Mouse (Mus musculus) heart, embryonic 13.5 days (tissue): Measurements from ENCODE around the gene 1110002E22Rik. TPM values are rescaled to one million over a fixed set of nuclear protein-coding genes. Genes with fewer than 3 reads are reported as not detected.

ENCODE experiments used
- ATAC-seq: fragments of 200-750 bp; cut with Nextera tagmentation; 2 replicates; pipeline ENCODE4 v1.8.0; 2017; ENCODE audit warnings: moderate TSS enrichment; ENCODE audit not compliant: insufficient number of reproducible peaks, low FRiP score, low TSS enrichment; ENCODE audit errors: extremely low read depth
- H3K27ac ChIP-seq: fragments of 300-500 bp; sonication (generic); replicated peaks from 2 replicates; pipeline ENCODE4 v1.5.1; 2015; ENCODE audit warnings: moderate library complexity, mild to moderate bottlenecking, inconsistent platforms
- H3K27me3 ChIP-seq: fragments of 300-500 bp; sonication (generic); replicated peaks from 2 replicates; pipeline ENCODE4 v1.6.1; 2015; ENCODE audit warnings: mild to moderate bottlenecking, inconsistent platforms
- H3K36me3 ChIP-seq: fragments of 300-500 bp; sonication (generic); 2 replicates; pipeline ENCODE4 v1.6.1; 2015; ENCODE audit warnings: mild to moderate bottlenecking, inconsistent platforms
- H3K4me1 ChIP-seq: fragments of 300-500 bp; sonication (generic); 2 replicates; pipeline ENCODE4 v1.6.1; 2015; ENCODE audit warnings: inconsistent platforms
- H3K4me2 ChIP-seq: fragments of 300-500 bp; sonication (generic); 2 replicates; pipeline ENCODE4 v1.6.1; 2015; ENCODE audit warnings: inconsistent platforms, mild to moderate bottlenecking, moderate library complexity
- H3K4me3 ChIP-seq: fragments of 300-500 bp; sonication (generic); 2 replicates; pipeline ENCODE4 v1.5.1; 2015; ENCODE audit warnings: moderate library complexity, mild to moderate bottlenecking, inconsistent platforms
- H3K9ac ChIP-seq: fragments of 300-500 bp; sonication (generic); 2 replicates; pipeline ENCODE4 v1.6.1; 2015; ENCODE audit warnings: inconsistent platforms, mild to moderate bottlenecking, moderate library complexity
- H3K9me3 ChIP-seq: fragments of 300-500 bp; sonication (generic); 2 replicates; pipeline ENCODE4 v1.6.1; 2016; ENCODE audit warnings: inconsistent platforms
- WGBS: fragments of 180-500 bp; shearing (Covaris S2); methylation state at CpG from one replicate; pipeline ENCODE4 v1.1.7; 2015; ENCODE audit warnings: mixed read lengths; 5-methylcytosine and 5-hydroxymethylcytosine counted together
- polyA plus RNA-seq: library from polyadenylated mRNA; unstranded; fragments of >200 nt; fragmentation: Nextera tagmentation; extraction: Ambion mirVana; gene quantifications from 2 replicates; pipeline ENCODE4 v1.2.1, GENCODE M21; 2015

Gene 1110002E22Rik
- polyA plus RNA-seq, 1 experiment from 2014 or later, result 9.4 TPM

GRCm38 (mm10) chr3:138110910-138111782 is 46.3 kb downstream of the 1110002E22Rik start:
- Histone ChIP-seq H3K9ac (no peak overlapping the region), H3K36me3 (no peaks in the 10 kb centered on the region), H3K27ac (no peak overlapping the region), H3K4me3 (no peak overlapping the region), H3K27me3 (no peaks in the 10 kb centered on the region), H3K4me1 (no peaks in the 10 kb centered on the region), H3K9me3 (no peaks in the 10 kb centered on the region), H3K4me2 (no peak overlapping the region)
- no peak for ATAC-seq
- 86% methylated on average over 19 of the region's 19 CpGs for WGBS

DNA sequence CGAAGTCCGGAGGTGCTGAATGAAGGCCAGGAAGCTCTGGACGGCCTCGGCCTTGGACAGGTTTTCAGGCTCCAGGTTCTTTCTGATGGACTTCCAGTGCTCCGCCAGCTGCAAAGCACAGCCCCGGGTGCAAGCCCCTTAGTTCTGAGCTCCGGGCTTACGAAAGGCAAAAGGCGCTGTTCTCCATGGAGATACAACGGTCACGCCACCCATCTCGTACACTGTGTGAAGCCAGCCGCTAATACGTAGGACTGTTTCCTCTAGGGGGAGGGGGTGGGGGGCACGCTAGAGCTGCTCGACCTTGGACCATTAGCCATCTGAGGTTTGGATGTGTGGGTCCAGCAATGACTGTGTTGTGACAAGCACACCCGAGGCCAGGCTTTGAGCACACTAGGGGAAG is 49.3 kb downstream of the 1110002E22Rik start:
- WGBS, result 75% methylated on average over 17 of the region's 17 CpGs
- no peak overlapping the region for H3K4me3 ChIP-seq
- no peaks in the 10 kb centered on the region for H3K27me3 ChIP-seq
- H3K4me1 ChIP-seq, result peaks cover 27% of the 10 kb centered on the region
- H3K27ac ChIP-seq, result no peak overlapping the region
- no peak overlapping the region for H3K9ac ChIP-seq
- ATAC-seq, result no peak
- no peaks in the 10 kb centered on the region for H3K9me3 ChIP-seq
- no peaks in the 10 kb centered on the region for H3K36me3 ChIP-seq
- H3K4me2 ChIP-seq, result no peak overlapping the region

- H3K9ac ChIP-seq, result no peak overlapping the region
- no peaks in the 10 kb centered on the region for H3K27me3 ChIP-seq
- no peak overlapping the region for H3K4me3 ChIP-seq
- H3K36me3 ChIP-seq, result no peaks in the 10 kb centered on the region
- H3K4me1 ChIP-seq, result peaks cover 36% of the 10 kb centered on the region
- ATAC-seq, result no peak
- H3K4me2 ChIP-seq, result no peak overlapping the region
- H3K27ac ChIP-seq, result peak overlapping the region; percentile 68
- H3K9me3 ChIP-seq, result no peaks in the 10 kb centered on the region
- 53% methylated on average over 4 of the region's 4 CpGs for WGBS
Measured at GRCm38 (mm10) chr3:138116871-138117270, 52.0 kb downstream of the 1110002E22Rik start.

DNA sequence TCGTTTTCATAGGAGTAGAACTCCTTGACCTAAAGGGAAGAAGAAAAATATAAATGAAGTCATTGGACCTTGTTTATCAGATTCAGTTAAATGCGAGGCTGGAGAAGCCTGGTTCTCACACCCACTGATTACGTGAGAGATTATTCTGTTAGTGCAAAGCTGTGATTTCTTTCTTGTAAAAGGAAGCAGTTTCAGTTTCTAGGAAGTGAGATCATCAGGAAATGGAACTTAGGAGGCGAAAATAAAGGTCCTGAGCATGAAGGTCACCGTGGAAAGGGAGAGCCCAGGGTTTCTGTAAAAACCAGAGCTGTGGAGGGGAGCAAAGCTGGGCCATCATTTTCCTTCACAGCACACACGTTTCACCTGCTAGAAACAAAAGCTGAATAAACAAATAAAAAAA is 53.5 kb downstream of the 1110002E22Rik start:
- H3K4me2 ChIP-seq, result peak overlapping the region; percentile 49

DNA sequence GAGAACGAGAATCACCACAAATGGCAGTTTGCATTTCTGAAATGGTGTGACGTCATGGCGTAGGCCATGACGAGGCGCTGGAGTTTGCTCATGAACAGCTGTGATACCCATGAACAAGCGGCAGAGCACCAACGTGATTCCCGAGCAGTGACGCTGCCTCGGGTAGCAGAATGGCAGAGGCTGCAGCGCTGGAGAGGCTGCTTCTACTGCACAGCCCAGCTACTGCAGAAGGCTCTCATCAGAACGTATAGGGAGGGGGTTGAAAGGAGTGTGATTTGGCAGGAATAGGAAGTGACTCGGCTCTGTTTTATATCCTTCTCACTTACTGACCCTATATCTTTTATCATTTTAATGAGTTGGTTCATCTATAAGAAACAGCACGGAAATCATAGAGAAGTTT is 54.0 kb downstream of the 1110002E22Rik start:
- Histone ChIP-seq H3K27ac (peak overlapping the region; percentile 83), H3K4me2 (peak overlapping the region; percentile 49), H3K36me3 (no peaks in the 10 kb centered on the region), H3K4me1 (peaks cover 36% of the 10 kb centered on the region), H3K9ac (peak overlapping the region; percentile 64), H3K9me3 (no peaks in the 10 kb centered on the region), H3K4me3 (no peak overlapping the region; the same call in 1 of the 2 replicates), H3K27me3 (no peaks in the 10 kb centered on the region)
- 47% methylated on average over 14 of the region's 14 CpGs for WGBS
- no peak for ATAC-seq

More for the DNA sequence above, 53.5 kb downstream of the 1110002E22Rik start:
- Histone ChIP-seq H3K4me3 (no peak overlapping the region), H3K9me3 (no peaks in the 10 kb centered on the region), H3K27ac (peak overlapping the region; percentile 83), H3K36me3 (no peaks in the 10 kb centered on the region), H3K4me1 (peaks cover 36% of the 10 kb centered on the region), H3K9ac (peak overlapping the region; percentile 64), H3K27me3 (no peaks in the 10 kb centered on the region)
- 61% methylated on average over 6 of the region's 6 CpGs for WGBS
- ATAC-seq, result no peak

- Histone ChIP-seq H3K36me3 (no peaks in the 10 kb centered on the region), H3K9me3 (no peaks in the 10 kb centered on the region), H3K27ac (peak overlapping the region; percentile 83), H3K4me2 (peak overlapping the region; percentile 49), H3K27me3 (no peaks in the 10 kb centered on the region), H3K9ac (no peak overlapping the region), H3K4me1 (peaks cover 36% of the 10 kb centered on the region), H3K4me3 (no peak overlapping the region)
- 58% methylated on average over 16 of the region's 16 CpGs for WGBS
- ATAC-seq, result peak; percentile 51; the same call in 1 of the 2 replicates
Measured at GRCm38 (mm10) chr3:138119444-138120105, 54.7 kb downstream of the 1110002E22Rik start.

- Histone ChIP-seq H3K4me3 (no peak overlapping the region), H3K4me1 (peaks cover 34% of the 10 kb centered on the region), H3K27me3 (no peaks in the 10 kb centered on the region), H3K27ac (no peak overlapping the region), H3K4me2 (no peak overlapping the region), H3K9ac (no peak overlapping the region), H3K9me3 (no peaks in the 10 kb centered on the region), H3K36me3 (no peaks in the 10 kb centered on the region)
- ATAC-seq, result no peak
- WGBS, result 83% methylated on average over 2 of the region's 2 CpGs
Measured at GRCm38 (mm10) chr3:138121461-138121860, 56.6 kb downstream of the 1110002E22Rik start.

DNA sequence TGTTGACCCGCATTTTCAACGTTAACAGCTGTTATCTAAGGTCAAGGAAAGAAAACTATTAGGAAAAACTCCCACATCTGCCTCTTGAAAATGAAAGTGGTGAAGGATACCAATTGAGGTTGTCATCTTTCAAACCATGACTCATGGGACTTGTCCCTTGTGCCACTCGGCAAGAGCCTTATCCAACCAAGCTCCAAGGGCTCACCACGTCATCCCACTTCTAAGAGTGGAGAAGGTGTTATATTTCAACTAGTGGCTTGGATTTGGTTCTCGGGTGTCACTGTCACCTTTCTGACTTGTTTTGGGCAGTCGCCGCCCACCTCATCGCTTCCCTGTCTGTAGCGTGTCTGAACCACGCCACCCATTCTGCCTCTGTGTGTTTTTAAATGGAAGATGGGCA is 59.0 kb downstream of the 1110002E22Rik start:
- Histone ChIP-seq H3K4me3 (no peak overlapping the region), H3K4me1 (peaks cover 17% of the 10 kb centered on the region), H3K9ac (no peak overlapping the region), H3K27me3 (no peaks in the 10 kb centered on the region), H3K36me3 (no peaks in the 10 kb centered on the region), H3K4me2 (no peak overlapping the region), H3K9me3 (no peaks in the 10 kb centered on the region), H3K27ac (no peak overlapping the region)
- no peak for ATAC-seq
- 68% methylated on average over 10 of the region's 10 CpGs for WGBS

DNA sequence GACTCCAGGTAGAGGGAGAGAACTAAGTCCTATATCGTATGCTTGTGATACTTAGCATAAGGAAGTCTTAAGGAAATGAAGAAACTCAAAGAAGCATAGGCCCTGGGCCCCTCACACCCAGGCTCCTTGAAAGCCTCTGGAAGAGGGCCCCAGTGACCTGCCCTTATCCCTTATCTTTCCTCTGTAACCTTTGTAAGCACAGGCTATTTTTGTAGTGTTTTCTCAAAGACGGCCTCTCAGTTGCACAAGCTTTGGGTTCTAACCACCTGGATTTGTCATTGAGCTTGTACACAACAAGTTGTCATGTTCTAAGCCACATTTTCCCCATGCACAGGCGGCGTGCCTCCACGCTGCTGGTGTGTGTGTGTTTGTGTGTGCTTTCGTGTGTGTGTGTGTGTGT is 64.3 kb downstream of the 1110002E22Rik start:
- H3K4me1 ChIP-seq, result 0 out of 2 replicates have a peak, but pooled peaks cover 17% of the 10 kb centered on the region
- H3K27me3 ChIP-seq, result no peaks in the 10 kb centered on the region
- no peak overlapping the region for H3K4me2 ChIP-seq
- H3K27ac ChIP-seq, result no peak overlapping the region
- H3K36me3 ChIP-seq, result no peaks in the 10 kb centered on the region
- no peak overlapping the region for H3K4me3 ChIP-seq
- no peak for ATAC-seq
- WGBS, result 69% methylated on average over 6 of the region's 6 CpGs
- H3K9ac ChIP-seq, result no peak overlapping the region
- H3K9me3 ChIP-seq, result no peaks in the 10 kb centered on the region

DNA sequence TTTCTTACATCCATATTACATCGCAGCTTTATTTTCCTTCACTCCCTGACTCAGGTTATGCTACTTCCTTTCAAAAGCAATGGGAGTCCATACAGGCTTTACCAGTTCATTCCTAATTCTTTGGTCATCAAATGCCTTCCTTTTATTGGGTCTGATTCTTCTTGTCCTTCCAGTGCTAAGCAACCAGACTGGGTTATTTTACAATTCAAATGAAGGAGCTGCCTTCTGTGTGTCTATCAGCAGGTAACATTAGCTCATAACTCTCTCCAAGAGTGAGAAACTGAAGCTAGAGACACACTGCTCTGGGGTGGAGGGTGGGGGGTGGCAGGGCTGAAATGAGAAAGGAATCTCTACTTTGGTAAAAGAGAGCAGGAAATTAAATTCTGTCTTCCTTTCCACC is 65.8 kb downstream of the 1110002E22Rik start:
- no peaks in the 10 kb centered on the region for H3K9me3 ChIP-seq
- H3K27me3 ChIP-seq, result no peaks in the 10 kb centered on the region
- no peaks in the 10 kb centered on the region for H3K36me3 ChIP-seq
- H3K4me1 ChIP-seq, result 0 out of 2 replicates have a peak, but pooled peaks cover 17% of the 10 kb centered on the region
- 64% methylated on average over 1 of the region's 1 CpGs for WGBS
- no peak overlapping the region for H3K9ac ChIP-seq
- ATAC-seq, result no peak
- H3K27ac ChIP-seq, result no peak overlapping the region; the same call in 1 of the 2 replicates
- H3K4me2 ChIP-seq, result no peak overlapping the region
- H3K4me3 ChIP-seq, result no peak overlapping the region
